Mouse (Mus musculus) small intestine, adult 2 months (tissue): ENCODE data around the gene Rgs7bp. TPM values are rescaled to one million over a fixed set of nuclear protein-coding genes. Genes with fewer than 3 reads are reported as not detected.
"Not testable (repeated sequence)": the region's sequence is repeated elsewhere in the genome, so short reads cannot be mapped to it uniquely, and the experiment has no call there.

Experiments used
- H3K27ac ChIP-seq: fragments of 200-500 bp; 2 replicates; pipeline ENCODE4 v1.5.1; 2012; ENCODE audit warnings: low read depth, low read length, control low read depth, inconsistent platforms; ENCODE audit not compliant: insufficient read depth
- H3K27me3 ChIP-seq: fragments of 200-500 bp; 2 replicates; pipeline ENCODE4 v1.6.1; 2012; ENCODE audit warnings: mild to moderate bottlenecking, moderate library complexity, low read length, inconsistent platforms; ENCODE audit not compliant: control insufficient read depth, insufficient read depth
- H3K36me3 ChIP-seq: fragments of 200-500 bp; 2 replicates; pipeline ENCODE4 v1.6.1; 2012; ENCODE audit warnings: mild to moderate bottlenecking, low read length, control low read depth, inconsistent platforms; ENCODE audit not compliant: control insufficient read depth, insufficient read depth
- H3K4me1 ChIP-seq: fragments of 200-500 bp; 2 replicates; pipeline ENCODE4 v1.6.1; 2012; ENCODE audit warnings: low read length, inconsistent platforms, mixed read lengths; ENCODE audit not compliant: control insufficient read depth, insufficient read depth, insufficient read length
- H3K4me3 ChIP-seq: fragments of 200-500 bp; 2 replicates; pipeline ENCODE4 v1.5.1; 2012; ENCODE audit warnings: low read depth, mild to moderate bottlenecking, control low read depth, inconsistent platforms, low read length, moderate library complexity
- CTCF ChIP-seq: fragments of 200-500 bp; IDR thresholded peaks from 2 replicates; pipeline ENCODE4 v1.5.1; 2012; ENCODE audit warnings: low read depth, mild to moderate bottlenecking, control low read depth, inconsistent platforms, low read length, moderate library complexity, mixed read lengths; ENCODE audit not compliant: insufficient replicate concordance, insufficient read length; ENCODE audit errors: extremely low read depth
- POLR2A ChIP-seq: fragments of 200-500 bp; IDR thresholded peaks from 2 replicates; pipeline ENCODE4 v1.6.1; 2012; ENCODE audit warnings: low read depth, mild to moderate bottlenecking, control low read depth, inconsistent platforms, low read length, moderate library complexity
- WGBS: fragments of 180-500 bp; shearing (Covaris S2); methylation state at CpG from one replicate; pipeline ENCODE4 v1.1.7; 2018; 5-methylcytosine and 5-hydroxymethylcytosine counted together
- polyA plus RNA-seq: library from polyadenylated mRNA; depleted of rRNA; stranded (reverse); fragments of >200 nt; gene quantifications from 2 replicates; pipeline ENCODE4 v1.2.3, GENCODE M21; 2012

The Rgs7bp gene
- polyA plus RNA-seq, 1 experiment, result 0.47 TPM

DNA sequence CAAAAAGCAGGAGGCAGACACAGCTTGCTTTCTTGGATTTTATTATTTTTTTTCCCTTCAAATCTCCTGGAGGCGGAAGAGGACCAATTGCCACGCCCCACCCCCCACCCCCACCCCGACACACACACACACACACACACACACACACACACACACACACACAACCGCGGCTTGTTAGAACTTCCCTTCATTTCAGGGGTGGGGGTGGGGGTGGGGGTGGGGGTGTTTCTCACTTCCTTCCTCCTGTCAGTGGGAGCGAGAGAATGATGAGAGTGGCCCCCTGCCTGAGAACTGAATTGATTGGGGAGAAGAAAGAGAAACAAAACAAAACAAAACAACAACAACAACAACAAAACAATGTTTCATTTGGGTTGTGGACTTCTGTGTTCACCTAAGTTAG, 117.0 kb downstream of the Rgs7bp start:
- TF ChIP-seq CTCF (no peak), POLR2A (no peak)
- 23% methylated on average over 6 of the region's 6 CpGs for WGBS
- Histone ChIP-seq H3K4me3 (no peak overlapping the region), H3K4me1 (no peaks in the 10 kb centered on the region), H3K36me3 (no peaks in the 10 kb centered on the region), H3K27ac (no peak overlapping the region), H3K27me3 (no peaks in the 10 kb centered on the region)

DNA sequence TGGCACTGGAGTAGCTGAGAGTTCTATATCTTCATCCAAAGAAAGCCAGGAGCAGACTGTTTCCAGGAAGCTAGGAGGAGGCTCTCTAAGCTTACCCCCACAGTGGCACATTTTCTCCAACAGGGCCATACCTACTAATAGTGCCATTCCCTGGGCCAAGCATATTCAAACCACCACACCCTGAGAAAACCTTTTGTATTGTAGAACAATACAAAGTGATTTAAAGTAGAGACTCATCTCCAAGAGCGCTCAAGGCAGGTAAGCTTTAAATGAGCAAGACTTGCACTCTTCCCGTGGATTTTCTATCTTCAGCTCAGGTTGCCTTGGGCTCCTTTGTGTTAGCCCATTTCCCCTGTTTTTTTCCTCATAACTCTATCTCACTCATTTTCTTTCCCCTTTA, 118.1 kb downstream of the Rgs7bp start:
- no peaks in the 10 kb centered on the region for H3K27me3 ChIP-seq
- H3K36me3 ChIP-seq, result no peaks in the 10 kb centered on the region
- TF ChIP-seq POLR2A, result no peak
- TF ChIP-seq CTCF, result no peak
- no peak overlapping the region for H3K27ac ChIP-seq
- WGBS, result 87% methylated on average over 2 of the region's 2 CpGs
- H3K4me1 ChIP-seq, result no peaks in the 10 kb centered on the region
- H3K4me3 ChIP-seq, result no peak overlapping the region

- Histone ChIP-seq H3K4me1 (no peaks in the 10 kb centered on the region), H3K36me3 (no peaks in the 10 kb centered on the region), H3K27ac (no peak overlapping the region), H3K4me3 (no peak overlapping the region), H3K27me3 (no peaks in the 10 kb centered on the region)
- TF ChIP-seq CTCF (no peak), POLR2A (no peak)
- WGBS, result 63% methylated on average over 6 of the region's 6 CpGs
Measured at GRCm38 (mm10) chr13:104931635-104932532, 122.8 kb downstream of the Rgs7bp start.

DNA sequence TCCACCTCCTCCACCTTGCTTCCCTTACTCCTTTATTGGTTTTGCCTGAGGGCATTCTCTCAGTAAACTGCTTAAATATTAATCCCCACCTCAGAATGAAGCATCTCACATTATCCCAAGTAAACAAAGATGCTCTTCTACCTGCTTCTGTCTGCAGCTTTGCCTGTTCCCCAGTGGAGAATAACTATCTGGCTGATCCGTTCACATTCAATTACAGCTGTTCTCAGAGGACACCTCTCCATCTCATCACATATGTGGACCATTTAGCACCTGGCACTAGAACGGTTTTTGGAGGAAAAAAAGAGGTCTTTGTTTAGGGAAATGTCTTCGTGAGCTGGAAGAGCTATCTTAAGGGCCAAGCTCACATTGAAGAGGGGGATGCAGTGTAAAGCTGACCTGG, 123.9 kb downstream of the Rgs7bp start:
- Histone ChIP-seq H3K27me3 (no peaks in the 10 kb centered on the region), H3K27ac (no peak overlapping the region), H3K4me1 (no peaks in the 10 kb centered on the region), H3K36me3 (no peaks in the 10 kb centered on the region), H3K4me3 (no peak overlapping the region)
- 64% methylated on average over 3 of the region's 3 CpGs for WGBS
- TF ChIP-seq POLR2A, result no peak
- no peak for TF ChIP-seq CTCF

- no peak overlapping the region for H3K27ac ChIP-seq
- TF ChIP-seq POLR2A (no peak), CTCF (peak; percentile 63; the same call in 1 of the 2 replicates)
- WGBS, result 76% methylated on average over 16 of the region's 16 CpGs
- H3K36me3 ChIP-seq, result no peaks in the 10 kb centered on the region
- H3K4me1 ChIP-seq, result no peaks in the 10 kb centered on the region
- H3K27me3 ChIP-seq, result no peaks in the 10 kb centered on the region
- H3K4me3 ChIP-seq, result no peak overlapping the region
Measured at GRCm38 (mm10) chr13:104918663-104919062, 136.1 kb downstream of the Rgs7bp start.

- not testable (repeated sequence) for H3K27me3 ChIP-seq, H3K36me3 ChIP-seq, H3K4me1 ChIP-seq, H3K4me3 ChIP-seq, H3K27ac ChIP-seq
- WGBS, result 78% methylated on average over 6 of the region's 6 CpGs
Measured at GRCm38 (mm10) chr13:104916771-104917170, 138.0 kb downstream of the Rgs7bp start.

- Histone ChIP-seq H3K27ac (no peak overlapping the region), H3K27me3 (no peaks in the 10 kb centered on the region), H3K4me1 (no peaks in the 10 kb centered on the region), H3K36me3 (no peaks in the 10 kb centered on the region), H3K4me3 (no peak overlapping the region)
- no peak for TF ChIP-seq POLR2A
- no peak for TF ChIP-seq CTCF
- WGBS, result 91% methylated on average over 2 of the region's 2 CpGs
Measured at GRCm38 (mm10) chr13:104916106-104916505, 138.6 kb downstream of the Rgs7bp start.
